Mouse (Mus musculus): ENCODE data around the gene Rusc2.

The Rusc2 gene

GRCm38 (mm10) chr4:43384083-43384460 lies 2.3 kb downstream of the Rusc2 start:
- DNase-seq (ENCODE audit: low spot score): no peak

- no peak for DNase-seq (ENCODE audit: low spot score)
These were observed 2.8 kb downstream of the Rusc2 start for GRCm38 (mm10) chr4:43384541-43384940.

DNA sequence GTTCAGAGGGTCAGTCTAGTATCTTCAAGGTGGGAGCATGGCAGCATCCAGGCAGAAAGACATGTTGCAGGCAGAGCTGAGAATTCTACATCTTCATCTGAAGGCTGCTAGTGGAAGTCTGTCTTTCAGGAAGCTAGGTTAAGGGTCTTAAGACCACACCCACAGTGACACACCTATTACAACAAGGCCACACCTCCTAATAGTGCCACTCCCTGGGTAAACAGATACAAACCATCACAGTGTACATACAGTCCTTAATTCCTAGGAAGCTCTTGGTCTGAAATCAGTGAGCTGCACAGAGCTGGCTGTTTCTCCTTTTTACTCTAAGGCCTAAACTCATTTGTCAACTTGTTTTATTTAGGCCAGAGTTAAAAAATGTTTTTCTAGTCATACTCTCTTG lies 5.2 kb downstream of the Rusc2 start:
- DNase-seq (ENCODE audit: low spot score): no peak

GRCm38 (mm10) chr4:43389390-43389789 lies 7.6 kb downstream of the Rusc2 start:
- DNase-seq (ENCODE audit: low spot score): no peak

DNA sequence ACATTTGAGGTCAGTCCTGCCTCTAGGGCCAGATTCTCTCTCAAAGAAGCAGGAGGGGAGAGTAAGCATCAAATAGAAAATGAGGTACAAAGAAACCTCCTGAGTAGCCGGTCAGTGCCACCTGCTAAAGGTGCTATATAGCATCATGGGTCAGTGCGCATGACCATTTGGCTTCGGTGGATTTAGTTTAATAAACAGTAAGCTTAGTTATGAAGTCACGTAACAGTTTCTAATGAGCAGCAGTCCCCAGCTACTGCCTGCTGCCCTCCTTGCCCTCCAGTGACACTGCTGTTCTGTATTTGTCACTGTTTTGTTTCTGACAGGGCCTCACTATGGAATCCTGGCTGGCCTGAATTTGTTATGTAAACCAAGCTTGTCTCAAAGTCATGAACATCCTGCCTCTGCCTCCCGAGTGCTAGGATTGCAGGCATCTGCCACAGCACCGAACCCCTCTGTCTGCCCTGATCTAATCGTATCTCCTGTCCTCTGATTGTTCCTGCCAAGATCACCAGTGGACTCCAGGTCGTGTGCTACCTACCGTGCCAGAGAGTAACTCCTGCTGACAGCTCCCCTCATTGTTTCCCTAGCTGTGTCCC lies 8.2 kb downstream of the Rusc2 start:
- DNase-seq (ENCODE audit: low spot score): no peak

DNA sequence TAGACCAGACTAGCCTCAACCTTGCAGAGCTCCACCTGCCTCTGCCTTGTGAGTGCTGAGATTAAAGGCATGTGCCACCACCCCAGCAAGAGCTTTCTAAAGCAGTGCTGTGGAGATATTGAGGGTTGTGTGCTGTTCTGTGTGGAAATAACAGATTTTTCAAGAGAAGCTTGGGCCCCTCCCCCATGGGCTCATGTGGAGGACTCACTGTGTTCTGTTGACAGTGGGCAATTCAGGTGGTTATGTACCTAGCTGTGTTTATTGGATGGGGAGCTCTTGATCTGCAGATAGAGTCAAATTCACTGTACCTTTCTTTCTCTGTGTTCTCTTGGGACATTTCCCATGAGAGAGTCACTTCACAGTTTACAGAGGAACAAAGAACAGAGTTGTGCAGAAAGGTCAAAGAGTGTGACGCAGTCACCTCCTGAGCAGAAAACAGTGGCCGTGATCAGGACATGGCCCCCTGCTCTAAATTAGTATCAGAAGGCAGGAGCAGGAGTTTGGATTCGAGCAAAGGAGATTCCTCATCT lies 9.8 kb downstream of the Rusc2 start:
- DNase-seq (ENCODE audit: low spot score): no peak

- no peak for DNase-seq (ENCODE audit: low spot score)
These were observed 12.6 kb downstream of the Rusc2 start for GRCm38 (mm10) chr4:43394345-43394891.

DNA sequence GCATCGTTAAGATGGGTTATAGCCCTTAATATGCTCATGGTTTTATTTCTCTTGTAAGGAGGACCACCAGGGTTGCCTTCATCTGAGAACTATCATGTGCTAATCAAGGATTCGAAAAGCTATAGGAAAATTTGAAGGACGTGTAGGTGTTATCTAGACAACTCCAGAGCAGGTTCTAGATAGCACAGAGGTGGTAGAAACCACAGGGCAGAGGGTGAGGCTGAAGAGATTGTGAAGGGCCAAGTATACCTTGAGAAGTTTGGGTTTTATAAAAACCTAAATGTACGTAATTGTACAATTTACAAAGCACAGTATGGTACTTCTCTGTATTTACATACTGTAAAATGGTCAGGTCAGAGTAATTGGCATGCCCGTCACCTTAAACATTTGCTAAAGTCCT lies 13.4 kb downstream of the Rusc2 start:
- DNase-seq (ENCODE audit: low spot score): no peak

- DNase-seq (ENCODE audit: low spot score): no peak
These were observed 14.1 kb downstream of the Rusc2 start for GRCm38 (mm10) chr4:43395836-43396235.

- DNase-seq (ENCODE audit: low spot score): no peak
These were observed 14.6 kb downstream of the Rusc2 start for GRCm38 (mm10) chr4:43396381-43396780.

DNA sequence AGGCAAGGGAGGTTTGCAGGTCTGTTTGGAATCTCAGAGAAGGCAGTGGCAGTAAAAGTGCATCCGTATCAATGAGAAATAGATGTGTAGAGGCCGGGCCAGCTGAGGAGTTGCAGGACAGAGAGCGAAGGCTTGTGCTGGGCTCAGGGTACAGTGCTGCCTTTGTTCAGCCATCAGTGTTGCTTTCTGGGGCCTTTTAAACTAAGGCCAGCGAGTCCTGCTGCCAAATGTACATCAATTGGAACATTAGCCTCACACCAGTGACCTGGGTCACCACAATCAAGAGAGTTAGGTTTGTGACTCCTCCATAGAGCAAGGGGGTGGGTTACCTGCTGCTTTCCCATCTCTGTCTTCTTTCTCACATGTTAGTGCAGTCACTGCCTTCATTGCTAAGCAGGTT lies 16.2 kb downstream of the Rusc2 start:
- no peak for DNase-seq (ENCODE audit: low spot score)

- DNase-seq (ENCODE audit: low spot score): no peak
These were observed 17.1 kb downstream of the Rusc2 start for GRCm38 (mm10) chr4:43398829-43399331.

DNA sequence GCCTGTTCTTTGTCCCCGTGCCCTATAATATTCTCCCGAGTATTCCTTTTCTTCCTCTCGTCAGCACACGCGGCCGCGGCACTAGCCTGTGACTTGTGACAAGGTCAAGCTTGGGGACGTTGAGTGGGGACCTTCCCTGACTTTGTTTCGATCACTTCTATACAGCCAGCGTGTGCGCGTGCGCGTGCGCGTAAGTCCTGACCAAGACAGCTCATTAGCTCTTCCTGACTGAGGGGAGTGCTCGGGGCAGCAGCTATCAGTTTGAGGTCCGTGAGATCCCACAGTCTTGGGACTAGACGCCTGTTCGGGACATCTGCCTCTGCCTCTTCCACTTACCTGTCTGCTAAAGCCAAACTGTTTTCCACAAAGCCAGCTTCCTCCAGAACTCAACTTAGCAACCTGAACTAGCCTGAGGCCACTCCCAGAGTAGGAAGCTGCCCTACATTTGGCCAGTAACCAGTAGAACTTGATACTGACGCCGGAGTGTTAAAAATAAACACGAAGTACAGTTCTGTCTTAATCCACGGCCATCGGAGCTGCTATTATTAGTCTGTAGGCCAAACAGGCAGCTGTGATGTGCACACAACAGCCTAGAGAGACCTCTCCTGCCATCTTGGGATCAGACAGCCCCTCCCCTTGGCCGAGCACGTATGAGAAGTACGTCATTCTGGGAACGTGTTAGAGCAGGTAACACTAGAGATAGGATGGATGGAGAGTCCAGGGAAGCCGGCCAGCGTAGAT lies 17.8 kb downstream of the Rusc2 start:
- no peak for DNase-seq (ENCODE audit: low spot score)

GRCm38 (mm10) chr4:43400976-43401375 lies 19.2 kb downstream of the Rusc2 start:
- no peak for DNase-seq (ENCODE audit: low spot score)

- no peak for DNase-seq (ENCODE audit: low spot score)
These were observed 19.7 kb downstream of the Rusc2 start for GRCm38 (mm10) chr4:43401486-43401885.

- no peak for DNase-seq (ENCODE audit: low spot score)
These were observed 20.4 kb downstream of the Rusc2 start for GRCm38 (mm10) chr4:43402212-43402611.

- DNase-seq (ENCODE audit: low spot score): no peak
These were observed 22.9 kb downstream of the Rusc2 start for GRCm38 (mm10) chr4:43404697-43405096.

DNA sequence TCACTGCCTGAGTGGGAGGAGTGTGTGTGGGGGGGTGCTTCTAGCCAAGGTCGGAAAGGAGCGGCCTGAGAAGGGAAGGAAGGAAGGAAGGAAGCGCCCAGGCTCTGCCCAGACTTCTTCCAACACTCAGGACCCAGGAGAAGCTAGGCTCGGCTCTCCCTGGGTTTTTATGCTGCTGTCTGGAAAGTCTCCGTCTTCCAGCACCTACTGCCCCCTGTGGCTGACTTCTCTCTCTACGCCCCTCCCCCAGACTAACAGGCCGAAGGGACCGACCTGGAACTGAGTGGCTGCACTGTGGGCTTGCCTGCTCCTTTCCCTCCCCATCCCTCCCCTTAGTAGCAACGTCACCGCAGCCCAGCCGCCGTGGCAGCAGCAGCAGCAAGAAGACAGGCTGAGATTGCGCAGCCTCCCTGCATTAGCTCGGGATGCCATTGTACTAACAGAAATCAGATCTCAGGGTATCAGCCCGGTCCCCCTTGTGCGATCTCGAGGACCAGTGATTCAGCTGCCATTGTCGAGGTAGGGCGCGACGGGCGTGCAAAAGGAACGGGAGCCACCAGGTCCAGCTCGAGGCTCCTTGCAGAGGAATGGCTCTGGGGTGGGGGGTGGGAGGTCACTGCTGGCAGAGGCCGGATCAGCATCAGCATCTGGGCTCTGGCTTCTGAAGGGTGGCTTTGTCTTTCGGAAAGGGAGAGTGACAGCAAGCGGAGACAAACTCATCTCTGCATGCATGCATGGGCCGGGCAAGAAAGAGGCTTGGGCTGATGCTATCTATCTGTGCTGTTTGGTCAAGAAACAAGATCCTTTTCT lies 24.6 kb downstream of the Rusc2 start:
- peak; percentile 86 for DNase-seq (ENCODE audit: low spot score)

DNA sequence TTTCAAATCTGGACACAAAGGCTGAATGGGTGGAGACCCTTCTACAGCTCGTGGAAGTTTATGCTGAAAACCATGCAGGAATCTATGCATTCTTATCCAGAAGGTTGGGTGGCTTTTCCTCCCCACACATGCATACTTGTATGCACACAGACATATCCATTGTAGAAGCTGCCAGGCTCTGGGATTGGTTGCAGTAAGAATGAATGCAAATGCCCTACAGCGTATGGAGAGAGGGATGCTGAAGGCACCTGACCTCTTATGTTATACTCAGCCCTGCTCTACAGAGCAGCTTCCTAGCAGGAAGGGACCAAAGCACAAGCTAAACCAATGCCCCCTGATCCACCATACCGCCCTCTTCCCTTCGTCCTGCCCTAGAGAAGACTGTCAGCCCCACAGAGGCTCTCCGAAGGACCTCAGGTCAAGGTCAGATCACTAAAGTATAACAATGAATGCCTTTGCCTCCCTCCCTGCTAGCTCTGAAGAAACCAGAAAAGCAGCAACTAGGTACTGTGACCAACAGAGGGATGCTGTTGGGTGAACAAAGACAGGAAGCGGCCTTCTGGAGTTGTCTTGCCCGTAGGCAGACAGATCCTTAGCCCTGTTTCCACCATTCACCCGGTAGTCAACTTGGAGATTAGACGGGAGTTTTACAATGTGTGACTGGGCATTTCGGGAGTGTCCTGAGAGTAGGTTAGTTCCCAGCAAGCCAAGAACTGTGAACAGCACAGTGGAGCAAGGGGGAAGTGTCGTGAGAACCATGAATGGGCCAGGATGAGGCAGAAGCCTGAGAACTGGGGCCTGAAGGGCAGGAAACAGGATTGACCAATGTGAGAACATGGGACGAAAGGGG lies 25.5 kb downstream of the Rusc2 start:
- DNase-seq (ENCODE audit: low spot score): peak; percentile 23

- DNase-seq (ENCODE audit: low spot score): no peak
These were observed 33.0 kb downstream of the Rusc2 start for GRCm38 (mm10) chr4:43414761-43415160.

Data from retina, embryonic 14.5 days (tissue).